Mouse (Mus musculus) heart, postnatal 0 days (tissue): ENCODE results near the gene Dnah2. TPM values are rescaled to one million over a fixed set of nuclear protein-coding genes. Genes with fewer than 3 reads are reported as not detected.

Experiments used
- ATAC-seq: fragments of 200-750 bp; cut with Nextera tagmentation; 2 replicates; pipeline ENCODE4 v1.8.0; 2017; ENCODE audit warnings: low read depth, moderate number of reproducible peaks, moderate library complexity; ENCODE audit not compliant: insufficient read depth
- DNase-seq: peaks from one replicate; pipeline ENCODE4 v3.0.0-alpha.2; 2016; ENCODE audit warnings: low spot score
- H3K27ac ChIP-seq: fragments of 300-500 bp; sonication (generic); 2 replicates; pipeline ENCODE4 v1.5.1; 2014; ENCODE audit warnings: low read depth, mild to moderate bottlenecking
- H3K27me3 ChIP-seq: fragments of 300-500 bp; sonication (generic); 2 replicates; pipeline ENCODE4 v1.6.1; 2014; ENCODE audit warnings: low read length, mixed read lengths; ENCODE audit not compliant: control insufficient read depth, insufficient read depth
- H3K36me3 ChIP-seq: fragments of 300-500 bp; sonication (generic); replicated peaks from 2 replicates; pipeline ENCODE4 v1.6.1; 2014; ENCODE audit warnings: low read length, mixed read lengths; ENCODE audit not compliant: control insufficient read depth, insufficient read depth
- H3K4me1 ChIP-seq: fragments of 300-500 bp; sonication (generic); 2 replicates; pipeline ENCODE4 v1.6.1; 2014; ENCODE audit warnings: antibody characterized with exemption; ENCODE audit not compliant: control insufficient read depth, insufficient read depth
- H3K4me2 ChIP-seq: fragments of 300-500 bp; sonication (generic); 2 replicates; pipeline ENCODE4 v1.6.1; 2014; ENCODE audit warnings: low read depth, mild to moderate bottlenecking, low read length, moderate library complexity
- H3K4me3 ChIP-seq: fragments of 300-500 bp; sonication (generic); 2 replicates; pipeline ENCODE4 v1.5.1; 2014; ENCODE audit warnings: low read depth, low read length
- H3K9ac ChIP-seq: fragments of 300-500 bp; sonication (generic); replicated peaks from 2 replicates; pipeline ENCODE4 v1.6.1; 2014; ENCODE audit warnings: low read depth, low read length, mixed read lengths
- H3K9me3 ChIP-seq: fragments of 300-500 bp; sonication (generic); replicated peaks from 2 replicates; pipeline ENCODE4 v1.6.1; 2016; ENCODE audit warnings: low read length; ENCODE audit not compliant: control insufficient read depth
- CTCF ChIP-seq: IDR thresholded peaks from 2 replicates; pipeline ENCODE4 v1.5.1; 2016; ENCODE audit warnings: antibody characterized with exemption, control low read depth, low read depth
- EP300 ChIP-seq: IDR thresholded peaks from 2 replicates; pipeline ENCODE4 v1.6.1; 2016; ENCODE audit warnings: antibody characterized with exemption, low read depth
- WGBS: fragments of 180-500 bp; shearing (Covaris S2); extraction: QIAGEN DNeasy Blood & Tissue Kit; methylation state at CpG from one replicate; pipeline ENCODE4 v1.1.7; 2014; 5-methylcytosine and 5-hydroxymethylcytosine counted together
- polyA plus RNA-seq: library from polyadenylated mRNA; unstranded; fragments of >200 nt; fragmentation: Nextera tagmentation; extraction: Ambion mirVana; gene quantifications from 2 replicates; pipeline ENCODE4 v1.2.1, GENCODE M21; 2015
- total RNA-seq: library from RNA; depleted of rRNA; stranded (reverse); fragments of >200 nt; gene quantifications from 2 replicates; pipeline ENCODE4 v1.2.3, GENCODE M21; 2014; ENCODE audit warnings: low replicate concordance

Dnah2 gene
- total and polyA plus RNA-seq, 2 experiments from 2014 or later, result 0.03 TPM; not detected in 1

- ATAC-seq (no peak), DNase-seq (no peak)
- Histone ChIP-seq H3K36me3 (no peaks in the 10 kb centered on the region), H3K4me1 (no peaks in the 10 kb centered on the region), H3K27me3 (0 out of 2 replicates have a peak, but pooled peaks cover 9% of the 10 kb centered on the region), H3K4me3 (peak overlapping the region; percentile 23), H3K9ac (no peak overlapping the region), H3K9me3 (no peaks in the 10 kb centered on the region), H3K4me2 (peak overlapping the region; percentile 44), H3K27ac (no peak overlapping the region)
- TF ChIP-seq EP300, result no peak
- TF ChIP-seq CTCF, result no peak
- WGBS, result 16% methylated on average over 30 of the region's 30 CpGs
Measured at GRCm38 (mm10) chr11:69527098-69528030, 21.5 kb downstream of the Dnah2 start.

GRCm38 (mm10) chr11:69526631-69527030, 22.3 kb downstream of the Dnah2 start:
- Histone ChIP-seq H3K4me2 (peak overlapping the region; percentile 44; the same call in 1 of the 2 replicates), H3K4me3 (no peak overlapping the region), H3K36me3 (no peaks in the 10 kb centered on the region), H3K9me3 (no peaks in the 10 kb centered on the region), H3K27ac (no peak overlapping the region), H3K27me3 (0 out of 2 replicates have a peak, but pooled peaks cover 9% of the 10 kb centered on the region), H3K4me1 (no peaks in the 10 kb centered on the region), H3K9ac (no peak overlapping the region)
- WGBS, result 63% methylated on average over 4 of the region's 4 CpGs
- no peak for ATAC-seq
- no peak for DNase-seq
- no peak for TF ChIP-seq CTCF
- TF ChIP-seq EP300, result no peak

GRCm38 (mm10) chr11:69525661-69526060, 23.2 kb downstream of the Dnah2 start:
- Histone ChIP-seq H3K4me3 (no peak overlapping the region), H3K4me2 (no peak overlapping the region), H3K27me3 (0 out of 2 replicates have a peak, but pooled peaks cover 9% of the 10 kb centered on the region), H3K9me3 (no peaks in the 10 kb centered on the region), H3K27ac (no peak overlapping the region), H3K9ac (no peak overlapping the region), H3K36me3 (no peaks in the 10 kb centered on the region), H3K4me1 (no peaks in the 10 kb centered on the region)
- no peak for ATAC-seq
- TF ChIP-seq EP300, result no peak
- no peak for TF ChIP-seq CTCF
- 84% methylated on average over 9 of the region's 9 CpGs for WGBS
- no peak for DNase-seq

DNA sequence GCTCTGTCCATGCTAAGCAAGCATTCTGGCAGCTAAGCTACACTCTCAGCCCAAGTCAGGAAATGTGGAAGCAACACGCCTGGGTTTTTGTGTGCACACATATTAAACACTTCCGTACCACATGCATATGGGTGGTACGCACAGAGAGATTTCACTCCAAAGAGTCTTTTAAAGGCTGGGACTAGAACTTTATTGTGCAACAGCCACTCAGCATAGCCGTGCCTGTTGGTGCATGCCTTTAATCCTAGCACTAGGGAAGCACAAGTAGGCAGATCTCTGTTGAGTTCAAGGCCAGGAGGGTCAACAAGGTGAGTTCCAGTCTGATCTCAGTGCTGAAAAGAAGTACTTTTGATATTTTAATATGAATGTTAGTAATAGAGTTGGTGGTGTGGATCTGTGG, 25.3 kb downstream of the Dnah2 start:
- H3K27ac ChIP-seq, result no peak overlapping the region
- ATAC-seq, result no peak
- H3K36me3 ChIP-seq, result no peaks in the 10 kb centered on the region
- H3K27me3 ChIP-seq, result 0 out of 2 replicates have a peak, but pooled peaks cover 3% of the 10 kb centered on the region
- 90% methylated on average over 4 of the region's 4 CpGs for WGBS
- TF ChIP-seq EP300 (no peak), CTCF (no peak)
- no peaks in the 10 kb centered on the region; the same call in 1 of the 2 replicates for H3K4me1 ChIP-seq
- no peak overlapping the region for H3K4me3 ChIP-seq
- DNase-seq, result no peak
- H3K9ac ChIP-seq, result no peak overlapping the region
- H3K4me2 ChIP-seq, result no peak overlapping the region
- no peaks in the 10 kb centered on the region for H3K9me3 ChIP-seq

DNA sequence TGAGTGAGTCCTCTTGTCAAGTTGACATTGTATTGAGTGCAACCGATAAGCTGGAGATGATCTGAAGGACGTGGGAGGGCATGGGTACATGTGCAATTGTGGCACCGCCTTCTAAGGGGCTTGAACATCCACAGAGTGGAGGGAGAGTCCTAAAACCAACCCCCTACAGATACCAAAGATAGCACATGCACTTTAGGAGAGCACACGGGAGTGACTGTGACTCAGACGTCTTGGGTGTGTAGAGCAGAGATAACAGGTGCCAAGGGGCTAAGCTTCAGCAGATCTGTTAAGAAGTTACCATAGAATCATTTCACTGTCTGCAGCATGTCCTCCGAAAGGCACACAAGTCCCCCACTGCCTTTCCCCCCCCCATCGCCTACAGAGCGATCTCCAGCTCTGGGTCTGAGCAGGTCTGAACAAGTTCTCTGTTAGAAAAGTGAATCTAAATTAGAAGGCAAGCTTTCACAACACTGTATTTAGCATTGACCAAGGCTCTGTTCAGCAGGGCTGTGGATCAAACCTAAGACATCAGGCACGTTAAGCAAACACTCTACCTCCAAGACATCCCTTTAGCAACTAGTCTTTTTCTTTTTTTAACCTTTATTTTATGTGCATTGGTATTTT, 27.3 kb downstream of the Dnah2 start:
- DNase-seq, result no peak
- no peaks in the 10 kb centered on the region; the same call in 1 of the 2 replicates for H3K4me1 ChIP-seq
- TF ChIP-seq CTCF, result no peak
- no peak for TF ChIP-seq EP300
- no peak overlapping the region for H3K4me3 ChIP-seq
- no peaks in the 10 kb centered on the region for H3K9me3 ChIP-seq
- H3K9ac ChIP-seq, result no peak overlapping the region
- ATAC-seq, result no peak
- no peak overlapping the region for H3K4me2 ChIP-seq
- WGBS, result 62% methylated on average over 9 of the region's 9 CpGs
- H3K36me3 ChIP-seq, result no peaks in the 10 kb centered on the region
- H3K27ac ChIP-seq, result no peak overlapping the region
- no peaks in the 10 kb centered on the region for H3K27me3 ChIP-seq
